Mouse (Mus musculus) kidney, adult 2 months (tissue): ENCODE measurements at regions not wholly inside any gene's neighbourhood (a gene's known extent, or its start where the extent isn't known, plus 50 kb on each side); places are given as distances from the start of the nearest gene placed in this dataset.

Experiments used
- DNase-seq: peaks from one replicate; pipeline ENCODE4 v3.0.0; 2021
- H3K27ac ChIP-seq: fragments of 200-500 bp; 2 replicates; pipeline ENCODE4 v1.5.1; 2012; ENCODE audit warnings: low read depth, low read length, control low read depth, inconsistent platforms; ENCODE audit not compliant: insufficient read depth
- H3K27me3 ChIP-seq: fragments of 200-500 bp; replicated peaks from 2 replicates; pipeline ENCODE4 v1.6.1; 2012; ENCODE audit warnings: mild to moderate bottlenecking, moderate library complexity, low read length, inconsistent platforms; ENCODE audit not compliant: control insufficient read depth, insufficient read depth
- H3K36me3 ChIP-seq: fragments of 200-500 bp; 2 replicates; pipeline ENCODE4 v1.6.1; 2012; ENCODE audit warnings: mild to moderate bottlenecking, moderate library complexity, low read length, inconsistent platforms; ENCODE audit not compliant: control insufficient read depth, insufficient read depth
- H3K4me1 ChIP-seq: fragments of 200-500 bp; 2 replicates; pipeline ENCODE4 v1.6.1; 2011; ENCODE audit warnings: low read length; ENCODE audit not compliant: control insufficient read depth, insufficient read depth
- H3K4me3 ChIP-seq: fragments of 200-500 bp; 2 replicates; pipeline ENCODE4 v1.5.1; 2011; ENCODE audit warnings: mild to moderate bottlenecking, low read depth, low read length, control low read depth; ENCODE audit not compliant: insufficient read depth
- CTCF ChIP-seq: fragments of 200-500 bp; conservative IDR thresholded peaks from 2 replicates; pipeline ENCODE4 v1.5.1; 2011; ENCODE audit warnings: low read depth, mild to moderate bottlenecking, control low read depth, low read length, moderate library complexity, mixed read lengths; ENCODE audit not compliant: insufficient read depth, insufficient read length
- POLR2A ChIP-seq: fragments of 200-500 bp; IDR thresholded peaks from one replicate; pipeline ENCODE4 v1.6.1; 2011; ENCODE audit warnings: low read depth, low read length, control low read depth
- WGBS: fragments of 180-500 bp; shearing (Covaris S2); methylation state at CpG from one replicate; pipeline ENCODE4 v1.1.7; 2018; 5-methylcytosine and 5-hydroxymethylcytosine counted together

DNA sequence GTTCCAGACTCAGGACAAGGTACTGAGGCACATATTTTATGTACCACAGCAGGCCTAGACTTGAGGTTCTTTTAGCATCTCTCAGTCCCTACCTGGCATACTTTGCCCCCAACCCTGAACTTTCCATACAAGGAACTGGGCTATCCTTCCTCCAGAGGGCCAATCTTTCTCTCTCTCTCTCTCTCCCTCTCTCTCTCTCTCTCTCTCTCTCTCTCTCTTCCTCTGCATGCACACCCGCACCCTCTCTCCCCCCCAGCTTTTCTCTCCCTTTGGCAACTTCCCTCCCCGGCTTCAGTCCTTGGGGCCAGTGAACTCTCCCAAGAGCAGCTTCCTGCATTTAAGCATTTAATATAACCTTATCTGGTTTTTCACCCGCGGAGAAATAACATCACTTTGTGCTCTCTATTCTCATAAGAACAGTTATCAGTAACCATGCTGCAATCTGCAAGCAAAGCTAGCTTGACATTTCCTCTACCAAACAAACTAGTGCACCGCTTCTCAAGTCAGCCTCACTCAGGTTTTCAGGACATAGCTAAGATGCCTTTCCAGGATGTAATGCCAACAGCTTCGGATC is 53.3 kb upstream of the Eif4g2 start:
- TF ChIP-seq CTCF (no peak), POLR2A (no peak)
- Histone ChIP-seq H3K4me3 (no peak overlapping the region), H3K4me1 (no peaks in the 10 kb centered on the region), H3K27me3 (no peaks in the 10 kb centered on the region), H3K36me3 (no peaks in the 10 kb centered on the region), H3K27ac (no peak overlapping the region)
- no peak for DNase-seq
- 60% methylated on average over 6 of the region's 6 CpGs for WGBS

DNA sequence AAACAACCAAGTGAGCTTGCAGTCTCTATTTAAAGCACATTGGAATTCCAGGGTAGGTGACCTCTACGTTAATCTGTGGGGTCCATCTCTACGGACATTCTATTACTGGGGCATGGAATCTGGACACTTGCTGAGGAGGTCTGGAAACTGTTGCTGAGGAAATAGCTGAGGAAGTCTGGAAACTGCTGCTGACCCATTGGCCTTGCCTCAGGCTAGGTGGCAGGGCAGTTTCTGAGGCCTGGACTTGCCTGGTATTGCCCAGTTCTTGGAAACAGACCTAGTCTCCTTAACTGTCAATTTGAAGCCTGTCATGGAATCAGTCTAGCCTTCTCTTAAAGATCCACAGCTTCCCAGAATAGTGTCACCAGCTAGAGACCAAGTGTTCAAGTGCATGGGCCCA is 51.7 kb upstream of the Eif4g2 start:
- Histone ChIP-seq H3K4me3 (no peak overlapping the region), H3K27ac (no peak overlapping the region), H3K27me3 (no peaks in the 10 kb centered on the region), H3K4me1 (no peaks in the 10 kb centered on the region), H3K36me3 (no peaks in the 10 kb centered on the region)
- 88% methylated on average over 2 of the region's 2 CpGs for WGBS
- no peak for DNase-seq
- TF ChIP-seq POLR2A (no peak), CTCF (no peak)
